Mouse (Mus musculus) CH12.LX (cell line): ENCODE results near the gene Gpm6a.

ENCODE experiments used
- CHD2 ChIP-seq: IDR thresholded peaks from 2 replicates; pipeline ENCODE4 v1.6.1; 2011; ENCODE audit warnings: low read length, improper control_type of control experiment
- CTCF ChIP-seq, 2 experiments: IDR thresholded peaks in 1 of 2; conservative IDR thresholded peaks in 1 of 2; 2 replicates each; pipeline ENCODE4 v1.5.1; 2011 to 2012; ENCODE audit warnings: low read depth in 2 of 2, low read length in 2 of 2, improper control_type of control experiment in 1 of 2, inconsistent platforms in 1 of 2, mild to moderate bottlenecking in 1 of 2, moderate library complexity in 1 of 2
- ELF1 ChIP-seq: IDR thresholded peaks from 2 replicates; pipeline ENCODE4 v1.6.1; 2014; ENCODE audit warnings: low read depth, mild to moderate bottlenecking, inconsistent platforms, low read length, improper control_type of control experiment
- EP300 ChIP-seq: IDR thresholded peaks from 2 replicates; pipeline ENCODE4 v1.6.1; 2011; ENCODE audit warnings: low read length, improper control_type of control experiment
- HCFC1 ChIP-seq: IDR thresholded peaks from 2 replicates; pipeline ENCODE4 v1.6.1; 2012; ENCODE audit warnings: low read depth, mild to moderate bottlenecking, inconsistent platforms, low read length, improper control_type of control experiment
- JUND ChIP-seq: conservative IDR thresholded peaks from 2 replicates; pipeline ENCODE4 v1.6.1; 2011; ENCODE audit warnings: low read depth, low read length, improper control_type of control experiment
- MAFK ChIP-seq: IDR thresholded peaks from 2 replicates; pipeline ENCODE4 v1.6.1; 2011; ENCODE audit warnings: low read length, improper control_type of control experiment; ENCODE audit not compliant: insufficient replicate concordance
- MAZ ChIP-seq: IDR thresholded peaks from 2 replicates; pipeline ENCODE4 v1.6.1; 2012; ENCODE audit warnings: low read depth, mild to moderate bottlenecking, inconsistent platforms, low read length, improper control_type of control experiment, moderate library complexity
- POLR2A ChIP-seq: IDR thresholded peaks from 2 replicates; pipeline ENCODE4 v1.6.1; 2011; ENCODE audit warnings: low read depth, mild to moderate bottlenecking, improper control_type of control experiment, low read length
- POLR2AphosphoS2 ChIP-seq: IDR thresholded peaks from 2 replicates; pipeline ENCODE4 v1.6.1; 2011; ENCODE audit warnings: low read depth, low read length, improper control_type of control experiment
- RAD21 ChIP-seq: IDR thresholded peaks from 2 replicates; pipeline ENCODE4 v1.6.1; 2011; ENCODE audit warnings: low read depth, mild to moderate bottlenecking, low read length, improper control_type of control experiment, moderate library complexity
- SIN3A ChIP-seq: IDR thresholded peaks from 2 replicates; pipeline ENCODE4 v1.6.1; 2012; ENCODE audit warnings: low read length, improper control_type of control experiment, inconsistent platforms
- TCF12 ChIP-seq: IDR thresholded peaks from 2 replicates; pipeline ENCODE4 v1.6.1; 2014; ENCODE audit warnings: low read depth, mild to moderate bottlenecking, inconsistent platforms, low read length, improper control_type of control experiment

GRCm38 (mm10) chr8:54989093-54989492, 34.5 kb downstream of the Gpm6a start:
- no peak for TF ChIP-seq POLR2AphosphoS2
- no peak for TF ChIP-seq POLR2A
- TF ChIP-seq CTCF (conservative IDR thresholded peaks at IDR 0.05 in 1 of 2, IDR thresholded peaks at IDR 0.05 in 1 of 2; ENCODE audit: low read depth in 2 of 2, low read length in 2 of 2), result no peak
- TF ChIP-seq MAZ, result no peak
- no peak for TF ChIP-seq EP300
- no peak for TF ChIP-seq RAD21
- no peak for TF ChIP-seq SIN3A
- TF ChIP-seq HCFC1, result no peak
- TF ChIP-seq TCF12, result no peak
- no peak for TF ChIP-seq CHD2
- no peak for TF ChIP-seq JUND
- TF ChIP-seq ELF1, result no peak
- no peak for TF ChIP-seq MAFK
